Mouse (Mus musculus) midbrain, embryonic 15.5 days (tissue): ENCODE results near the gene Dnpep. TPM values are rescaled to one million over a fixed set of nuclear protein-coding genes. Genes with fewer than 3 reads are reported as not detected.

ENCODE experiments used
- ATAC-seq: fragments of 200-750 bp; cut with Nextera tagmentation; replicated peaks from 2 replicates; pipeline ENCODE4 v1.8.0; 2017; ENCODE audit warnings: moderate TSS enrichment
- H3K27ac ChIP-seq: fragments of 300-500 bp; sonication (generic); 2 replicates; pipeline ENCODE4 v1.5.1; 2015; ENCODE audit warnings: mild to moderate bottlenecking, inconsistent platforms
- H3K27me3 ChIP-seq: fragments of 300-500 bp; sonication (generic); replicated peaks from 2 replicates; pipeline ENCODE4 v1.6.1; 2015; ENCODE audit warnings: inconsistent platforms
- H3K36me3 ChIP-seq: fragments of 300-500 bp; sonication (generic); replicated peaks from 2 replicates; pipeline ENCODE4 v1.6.1; 2015; ENCODE audit warnings: inconsistent platforms
- H3K4me1 ChIP-seq: fragments of 300-500 bp; sonication (generic); 2 replicates; pipeline ENCODE4 v1.6.1; 2015; ENCODE audit warnings: inconsistent platforms
- H3K4me2 ChIP-seq: fragments of 300-500 bp; sonication (generic); 2 replicates; pipeline ENCODE4 v1.6.1; 2015; ENCODE audit warnings: inconsistent platforms, mild to moderate bottlenecking, moderate library complexity
- H3K4me3 ChIP-seq: fragments of 300-500 bp; sonication (generic); 2 replicates; pipeline ENCODE4 v1.5.1; 2015; ENCODE audit warnings: mild to moderate bottlenecking, inconsistent platforms
- H3K9ac ChIP-seq: fragments of 300-500 bp; sonication (generic); 2 replicates; pipeline ENCODE4 v1.6.1; 2015; ENCODE audit warnings: mild to moderate bottlenecking, inconsistent platforms
- H3K9me3 ChIP-seq: fragments of 300-500 bp; sonication (generic); 2 replicates; pipeline ENCODE4 v1.6.1; 2016; ENCODE audit warnings: inconsistent platforms
- WGBS: fragments of 180-500 bp; shearing (Covaris S2); methylation state at CpG from one replicate; pipeline ENCODE4 v1.1.7; 2015; ENCODE audit warnings: mixed read lengths; 5-methylcytosine and 5-hydroxymethylcytosine counted together
- polyA plus RNA-seq: library from polyadenylated mRNA; unstranded; fragments of >200 nt; fragmentation: Nextera tagmentation; extraction: Ambion mirVana; gene quantifications from 2 replicates; pipeline ENCODE4 v1.2.1, GENCODE M21; 2015

The Dnpep gene
- polyA plus RNA-seq, 1 experiment from 2014 or later = 152 TPM

GRCm38 (mm10) chr1:75289376-75289775 is 28.4 kb downstream of the Dnpep start:
- H3K9me3 ChIP-seq = no peaks in the 10 kb centered on the region
- no peaks in the 10 kb centered on the region for H3K36me3 ChIP-seq
- H3K27me3 ChIP-seq = no peaks in the 10 kb centered on the region
- peaks cover 32% of the 10 kb centered on the region for H3K4me1 ChIP-seq
- ATAC-seq = peak; percentile 92
- no peak overlapping the region for H3K4me3 ChIP-seq
- WGBS = 1% methylated on average over 7 of the region's 7 CpGs
- peak overlapping the region; percentile 29 for H3K4me2 ChIP-seq
- no peak overlapping the region for H3K9ac ChIP-seq
- H3K27ac ChIP-seq = peak overlapping the region; percentile 83

GRCm38 (mm10) chr1:75284911-75285310 is 32.9 kb downstream of the Dnpep start:
- Histone ChIP-seq H3K4me2 (no peak overlapping the region), H3K27me3 (no peaks in the 10 kb centered on the region), H3K27ac (no peak overlapping the region), H3K4me3 (no peak overlapping the region), H3K36me3 (no peaks in the 10 kb centered on the region), H3K9ac (no peak overlapping the region), H3K9me3 (no peaks in the 10 kb centered on the region), H3K4me1 (peaks cover 21% of the 10 kb centered on the region)
- ATAC-seq = no peak
- 87% methylated on average over 7 of the region's 7 CpGs for WGBS

GRCm38 (mm10) chr1:75283017-75283416 is 34.8 kb downstream of the Dnpep start:
- no peaks in the 10 kb centered on the region for H3K27me3 ChIP-seq
- 57% methylated on average over 5 of the region's 5 CpGs for WGBS

DNA sequence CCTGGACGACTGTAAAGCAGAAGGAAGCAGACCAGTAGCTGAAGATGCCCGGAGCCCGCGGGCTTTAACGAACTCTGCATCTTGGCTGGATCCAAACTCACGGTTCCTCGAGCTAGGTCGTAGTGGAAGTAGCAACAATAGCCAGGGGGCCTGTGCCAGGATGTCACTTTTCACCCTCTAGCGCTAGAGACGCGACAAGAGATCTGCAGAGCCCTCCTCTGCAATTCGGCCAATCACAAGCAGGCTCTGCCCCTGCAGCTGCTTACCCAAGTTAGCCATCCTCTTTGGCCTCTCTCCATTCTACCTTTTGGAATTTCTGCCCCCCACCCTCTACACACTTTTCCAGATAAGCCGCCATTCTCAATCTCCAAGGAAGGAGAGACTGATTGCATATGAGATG is 39.6 kb downstream of the Dnpep start, which contains the start of gene Resp18:
Gene Resp18 (minus strand): TSS at position 188 of the 400 bp plus-strand sequence.
- 2% methylated on average over 13 of the region's 13 CpGs for WGBS
- Histone ChIP-seq H3K9ac (peak within 1 kb of the TSS; percentile 56), H3K27ac (peak within 1 kb of the TSS; percentile 39), H3K9me3 (no peaks in the 10 kb centered on the region), H3K4me1 (peaks cover 12% of the 10 kb centered on the region), H3K27me3 (0 out of 2 replicates have a peak, but pooled peaks cover 7% of the 10 kb centered on the region), H3K4me2 (peak within 1 kb of the TSS; percentile 54), H3K4me3 (peak within 1 kb of the TSS; percentile 46), H3K36me3 (no peaks in the 10 kb centered on the region)
- ATAC-seq = peak; percentile 75

More at GRCm38 (mm10) chr1:75283017-75283416, 34.8 kb downstream of the Dnpep start:
- H3K4me3 ChIP-seq = no peak overlapping the region
- no peaks in the 10 kb centered on the region for H3K9me3 ChIP-seq
- H3K27ac ChIP-seq = no peak overlapping the region
- no peak overlapping the region for H3K4me2 ChIP-seq
- peaks cover 7% of the 10 kb centered on the region for H3K4me1 ChIP-seq
- no peaks in the 10 kb centered on the region for H3K36me3 ChIP-seq
- H3K9ac ChIP-seq = no peak overlapping the region
- no peak for ATAC-seq

DNA sequence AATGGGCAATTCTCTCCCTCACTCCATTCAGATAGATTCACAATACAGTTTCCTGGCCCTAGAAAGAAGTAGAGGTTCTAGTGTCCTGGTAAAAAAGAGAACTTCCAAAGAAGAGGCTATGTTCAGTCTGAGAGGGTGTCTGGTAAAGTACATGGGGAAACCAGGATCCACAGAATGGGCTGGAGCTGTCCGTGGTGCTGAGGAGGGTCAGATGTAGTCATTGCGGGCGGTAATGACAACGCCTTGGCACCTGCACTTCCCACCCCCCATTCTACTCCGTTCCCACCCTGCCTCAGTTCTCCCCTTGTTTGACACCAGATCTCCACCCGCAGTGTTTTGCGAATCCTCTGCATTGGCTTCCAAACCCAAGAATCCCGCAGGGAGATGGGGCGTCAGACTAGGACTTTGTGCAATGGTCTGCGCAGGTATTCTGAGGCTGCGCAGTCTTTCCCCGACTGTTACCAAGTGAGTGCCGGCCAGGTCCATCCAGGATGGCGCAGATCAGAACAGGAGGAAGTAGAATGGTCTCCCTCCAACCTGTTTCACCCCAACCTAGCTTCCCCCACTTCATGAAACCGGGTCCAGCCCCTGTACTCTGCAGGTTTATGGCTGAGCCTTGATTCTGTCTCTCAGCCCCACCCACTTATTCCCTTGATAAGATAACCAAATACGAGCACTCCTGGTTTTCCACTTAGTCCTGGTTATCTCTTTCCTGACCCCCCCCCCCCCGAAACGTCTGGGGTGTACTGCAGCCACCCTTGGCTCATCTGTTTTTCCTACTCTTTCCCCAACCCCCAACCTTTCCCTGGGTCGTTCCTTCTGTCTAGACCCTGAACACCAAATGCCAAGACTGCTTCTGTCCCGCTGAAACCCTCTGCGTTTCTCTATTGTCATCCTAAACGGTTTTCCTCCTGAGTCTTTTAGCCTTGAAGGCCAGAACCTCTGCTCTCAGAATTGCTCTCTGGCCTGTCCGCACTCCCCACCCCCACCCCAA is 40.3 kb downstream of the Dnpep start:
- Histone ChIP-seq H3K36me3 (no peaks in the 10 kb centered on the region), H3K4me3 (peak overlapping the region; percentile 46), H3K9ac (peak overlapping the region; percentile 56), H3K27me3 (0 out of 2 replicates have a peak, but pooled peaks cover 7% of the 10 kb centered on the region), H3K4me2 (peak overlapping the region; percentile 54), H3K27ac (peak overlapping the region; percentile 39), H3K9me3 (no peaks in the 10 kb centered on the region), H3K4me1 (peaks cover 12% of the 10 kb centered on the region)
- ATAC-seq = peak; percentile 92
- WGBS = 2% methylated on average over 23 of the region's 23 CpGs

GRCm38 (mm10) chr1:75264091-75264880 is 53.5 kb downstream of the Dnpep start, which contains the start of gene Ptprn:
Gene Ptprn, minus strand, starts transcription at chr1:75264502.
- H3K4me1 ChIP-seq = peaks cover 8% of the 10 kb centered on the region

DNA sequence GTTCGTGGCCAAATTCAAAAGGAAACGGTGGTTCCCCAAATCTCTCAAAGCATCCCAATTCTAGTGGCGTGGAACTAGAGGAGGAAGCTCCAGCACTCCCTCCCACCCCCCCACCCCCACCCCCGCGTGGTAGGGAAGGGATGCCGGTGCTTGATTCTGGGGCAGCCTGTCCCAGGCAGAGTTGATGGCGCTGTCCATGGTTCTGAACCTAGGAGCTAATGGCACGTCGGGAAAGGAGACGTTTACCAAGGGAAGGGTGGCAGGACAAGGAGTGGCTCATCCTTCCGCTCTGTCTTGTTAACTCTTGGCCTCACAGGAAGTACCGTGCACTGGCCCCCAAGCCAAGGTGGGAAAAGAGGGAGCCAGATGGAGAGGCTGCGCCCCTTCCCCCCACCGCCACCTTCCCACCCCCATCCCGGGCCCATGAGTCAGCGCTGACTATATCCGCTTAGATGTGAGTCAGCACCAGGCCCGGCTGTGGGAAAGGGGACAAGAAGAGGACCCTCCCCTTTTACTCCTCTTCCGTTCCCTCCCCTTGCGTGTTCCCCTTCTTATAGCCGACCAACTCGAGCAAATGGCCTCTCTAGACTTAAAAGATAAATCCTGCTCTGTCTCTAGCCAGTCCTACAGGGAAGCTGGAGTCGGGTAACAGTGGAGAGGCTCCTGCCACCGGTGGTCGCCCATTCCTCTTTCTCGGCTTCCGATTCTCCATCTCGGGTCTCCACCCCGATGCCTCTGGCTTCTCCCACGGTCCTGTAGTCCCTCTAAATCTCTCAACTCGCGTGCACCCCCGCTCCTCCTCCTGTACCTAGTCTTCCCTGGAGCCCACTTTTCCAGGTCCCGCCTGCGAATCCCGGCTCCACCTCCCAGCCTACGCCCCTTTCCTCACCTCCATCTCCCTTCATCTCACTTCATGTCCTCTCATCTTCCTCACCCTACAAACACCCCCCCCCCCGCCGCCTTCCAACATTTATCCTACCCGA is 54.5 kb downstream of the Dnpep start:
- peak overlapping the region; percentile 60 for H3K4me3 ChIP-seq
- H3K4me1 ChIP-seq = peaks cover 8% of the 10 kb centered on the region
- peak overlapping the region; percentile 63 for H3K9ac ChIP-seq
- H3K36me3 ChIP-seq = no peaks in the 10 kb centered on the region
- 2% methylated on average over 40 of the region's 40 CpGs for WGBS
- peak overlapping the region; percentile 79 for H3K4me2 ChIP-seq
- peaks cover 27% of the 10 kb centered on the region for H3K27me3 ChIP-seq
- peak; percentile 69 for ATAC-seq
- peak overlapping the region; percentile 13; the same call in 1 of the 2 replicates for H3K27ac ChIP-seq
- no peaks in the 10 kb centered on the region for H3K9me3 ChIP-seq

More at GRCm38 (mm10) chr1:75264091-75264880, 53.5 kb downstream of the Dnpep start, which contains the start of gene Ptprn:
- peak; percentile 85 for ATAC-seq
- WGBS = 11% methylated on average over 31 of the region's 32 CpGs
- Histone ChIP-seq H3K27ac (peak within 1 kb of the TSS; percentile 20), H3K9me3 (no peaks in the 10 kb centered on the region), H3K4me3 (peak within 1 kb of the TSS; percentile 60), H3K36me3 (no peaks in the 10 kb centered on the region), H3K9ac (peak within 1 kb of the TSS; percentile 63), H3K4me2 (peak within 1 kb of the TSS; percentile 79), H3K27me3 (peaks cover 29% of the 10 kb centered on the region)

DNA sequence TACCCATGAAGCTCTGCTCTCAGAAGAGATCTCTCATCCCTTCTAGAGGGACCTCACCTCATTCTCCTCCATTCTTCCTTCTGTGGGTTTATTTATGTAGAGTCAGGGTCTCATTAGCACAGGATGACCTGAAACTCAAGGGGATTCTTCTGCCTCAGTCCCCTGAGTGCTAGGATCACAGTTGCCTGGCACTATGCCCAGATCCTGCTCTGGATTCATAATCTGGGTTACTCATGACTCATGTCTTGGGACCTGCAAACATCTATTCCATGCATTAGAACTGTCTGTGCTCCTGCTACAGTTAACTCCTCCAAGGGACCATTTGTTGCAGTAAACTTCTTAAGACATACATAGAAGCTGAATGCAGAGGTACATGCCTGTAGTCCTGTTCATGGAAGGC is 56.5 kb downstream of the Dnpep start:
- Histone ChIP-seq H3K9me3 (no peaks in the 10 kb centered on the region), H3K27ac (no peak overlapping the region), H3K4me1 (peaks cover 8% of the 10 kb centered on the region), H3K4me3 (no peak overlapping the region), H3K27me3 (peaks cover 22% of the 10 kb centered on the region), H3K4me2 (no peak overlapping the region), H3K36me3 (no peaks in the 10 kb centered on the region), H3K9ac (no peak overlapping the region)
- ATAC-seq = no peak

Other genes starting within 250 kb of the Dnpep start
- 5.1 and 6.0 TPM in 2 replicates for gene Nhej1, start 192.8 kb downstream of the Dnpep start, polyA plus RNA-seq
- not detected in 2 replicates for gene Slc23a3, start 184.1 kb downstream of the Dnpep start, polyA plus RNA-seq
- 58.8 and 61.9 TPM in 2 replicates for gene Cnppd1, start 175.3 kb downstream of the Dnpep start, polyA plus RNA-seq
- 143 and 153 TPM in 2 replicates for gene Retreg2, start 175.2 kb downstream of the Dnpep start, polyA plus RNA-seq
- 38.3 and 41.1 TPM in 2 replicates for gene Zfand2b, start 149.3 kb downstream of the Dnpep start, polyA plus RNA-seq
- 45.7 and 46.0 TPM in 2 replicates for gene Abcb6, start 137.6 kb downstream of the Dnpep start, polyA plus RNA-seq
- gene Ankzf1, start 125.8 kb downstream of the Dnpep start, polyA plus RNA-seq = 27.6 and 27.7 TPM in 2 replicates
- 59.2 and 63.3 TPM in 2 replicates for gene Atg9a, start 125.8 kb downstream of the Dnpep start, polyA plus RNA-seq
- gene Glb1l, start 107.2 kb downstream of the Dnpep start, polyA plus RNA-seq = 21.8 and 24.0 TPM in 2 replicates
- gene Stk16, start 107.2 kb downstream of the Dnpep start, polyA plus RNA-seq = 156 and 169 TPM in 2 replicates
- 7.9 and 12.7 TPM in 2 replicates for gene Tuba4a, start 98.1 kb downstream of the Dnpep start, polyA plus RNA-seq
- gene A630095N17Rik, start 85.9 kb downstream of the Dnpep start, polyA plus RNA-seq = not detected in 2 replicates
- gene Dnajb2, start 81.6 kb downstream of the Dnpep start, polyA plus RNA-seq = 72.9 and 82.1 TPM in 2 replicates
- 24.2 and 26.6 TPM in 2 replicates for gene Ptprn, start 53.5 kb downstream of the Dnpep start, polyA plus RNA-seq
- 167 and 169 TPM in 2 replicates for gene Resp18, start 39.6 kb downstream of the Dnpep start, polyA plus RNA-seq
- gene Des, start 42.3 kb upstream of the Dnpep start, polyA plus RNA-seq = 1.5 and 2.0 TPM in 2 replicates
- gene Speg, start 57.3 kb upstream of the Dnpep start, polyA plus RNA-seq = 20.8 and 21.3 TPM in 2 replicates
- 86.1 and 98.7 TPM in 2 replicates for gene Gmppa, start 117.9 kb upstream of the Dnpep start, polyA plus RNA-seq
- 64.4 and 73.2 TPM in 2 replicates for gene Asic4, start 132.4 kb upstream of the Dnpep start, polyA plus RNA-seq
- 42.3 and 45.8 TPM in 2 replicates for gene Chpf, start 161.3 kb upstream of the Dnpep start, polyA plus RNA-seq
- 59.2 and 60.0 TPM in 2 replicates for gene Tmem198, start 161.5 kb upstream of the Dnpep start, polyA plus RNA-seq
- 29.3 and 31.9 TPM in 2 replicates for gene Obsl1, start 188.5 kb upstream of the Dnpep start, polyA plus RNA-seq
- 24.3 and 24.5 TPM in 2 replicates for gene Inha, start 189.1 kb upstream of the Dnpep start, polyA plus RNA-seq
- gene Stk11ip, start 203.5 kb upstream of the Dnpep start, polyA plus RNA-seq = 25.7 and 27.7 TPM in 2 replicates
- gene Slc4a3, start 228.3 kb upstream of the Dnpep start, polyA plus RNA-seq = 68.8 and 79.6 TPM in 2 replicates